Mouse (Mus musculus) myocyte (in vitro differentiated cells): ENCODE measurements around the gene Fat3. TPM values are rescaled to one million over a fixed set of nuclear protein-coding genes. Genes with fewer than 3 reads are reported as not detected.

Experiments used
- H3K27me3 ChIP-seq: one replicate; pipeline ENCODE4 v1.6.1; 2011; ENCODE audit not compliant: control insufficient read depth, insufficient read depth, insufficient read length
- H3K36me3 ChIP-seq: one replicate; pipeline ENCODE4 v1.6.1; 2011; ENCODE audit not compliant: control insufficient read depth, insufficient read depth
- H3K4me2 ChIP-seq: one replicate; pipeline ENCODE4 v1.6.1; 2011; ENCODE audit warnings: low read depth, control low read depth
- H3K4me3 ChIP-seq: one replicate; pipeline ENCODE4 v1.5.1; 2011; ENCODE audit warnings: mild to moderate bottlenecking, control low read depth, moderate library complexity
- H3K79me2 ChIP-seq: one replicate; pipeline ENCODE4 v1.6.1; 2011; ENCODE audit not compliant: control insufficient read depth, insufficient read depth
- H3ac ChIP-seq: one replicate; pipeline ENCODE4 v1.6.1; 2011; ENCODE audit not compliant: control insufficient read depth, insufficient read length
- CEBPB ChIP-seq: IDR thresholded peaks from 2 replicates; pipeline ENCODE4 v1.6.1; 2011; ENCODE audit warnings: mild to moderate bottlenecking, moderate library complexity; ENCODE audit not compliant: poor library complexity, insufficient read depth, severe bottlenecking
- E2F4 ChIP-seq: IDR thresholded peaks from one replicate; pipeline ENCODE4 v1.6.1; 2011; ENCODE audit warnings: mild to moderate bottlenecking, control low read depth, moderate library complexity; ENCODE audit not compliant: insufficient read depth
- MAX ChIP-seq: IDR thresholded peaks from one replicate; pipeline ENCODE4 v1.6.1; 2011; ENCODE audit warnings: low read depth, mild to moderate bottlenecking, control low read depth
- MYOD1 ChIP-seq, 3 experiments: IDR thresholded peaks; one replicate each; pipeline ENCODE4 v1.6.1; 2011; ENCODE audit warnings: control low read depth in 2 of 3, low read depth in 2 of 3, mild to moderate bottlenecking in 2 of 3, moderate library complexity in 1 of 3; ENCODE audit not compliant: insufficient read length in 2 of 3, control insufficient read depth in 1 of 3
- MYOG ChIP-seq, 3 experiments: IDR thresholded peaks; one replicate each; pipeline ENCODE4 v1.6.1; 2011; ENCODE audit warnings: control low read depth in 2 of 3, low read depth in 2 of 3, mild to moderate bottlenecking in 2 of 3; ENCODE audit not compliant: insufficient read length in 2 of 3, control insufficient read depth in 1 of 3, insufficient read depth in 1 of 3
- POLR2A ChIP-seq: IDR thresholded peaks from one replicate; pipeline ENCODE4 v1.6.1; 2011; ENCODE audit warnings: low read depth, mild to moderate bottlenecking, control low read depth, moderate library complexity; ENCODE audit not compliant: insufficient read length
- POLR2AphosphoS2 ChIP-seq: IDR thresholded peaks from one replicate; pipeline ENCODE4 v1.6.1; 2011; ENCODE audit warnings: low read depth, control low read depth; ENCODE audit not compliant: insufficient read length
- REST ChIP-seq: IDR thresholded peaks from one replicate; pipeline ENCODE4 v1.6.1; 2011; ENCODE audit warnings: mild to moderate bottlenecking, control low read depth, moderate library complexity; ENCODE audit not compliant: insufficient read depth, insufficient read length
- SRF ChIP-seq: IDR thresholded peaks from one replicate; pipeline ENCODE4 v1.6.1; 2011; ENCODE audit warnings: low read depth; ENCODE audit not compliant: control insufficient read depth, insufficient read length
- TCF12 ChIP-seq: IDR thresholded peaks from one replicate; pipeline ENCODE4 v1.6.1; 2011; ENCODE audit warnings: mild to moderate bottlenecking, control low read depth; ENCODE audit not compliant: poor library complexity, insufficient read depth, severe bottlenecking
- TCF3 ChIP-seq: IDR thresholded peaks from one replicate; pipeline ENCODE4 v1.6.1; 2011; ENCODE audit warnings: low read depth, control low read depth; ENCODE audit not compliant: insufficient read length
- USF1 ChIP-seq: IDR thresholded peaks from one replicate; pipeline ENCODE4 v1.6.1; 2011; ENCODE audit warnings: low read depth, mild to moderate bottlenecking, control low read depth, moderate library complexity
- polyA plus RNA-seq: library from polyadenylated mRNA; unstranded; fragments of >200 nt; fragmentation: generic; extraction: Trizol; gene quantifications from one replicate; pipeline ENCODE4 v1.2.1, GENCODE M21; 2012; ENCODE audit warnings: missing spikeins

Fat3 gene
- polyA plus RNA-seq, 1 experiment: not detected

DNA sequence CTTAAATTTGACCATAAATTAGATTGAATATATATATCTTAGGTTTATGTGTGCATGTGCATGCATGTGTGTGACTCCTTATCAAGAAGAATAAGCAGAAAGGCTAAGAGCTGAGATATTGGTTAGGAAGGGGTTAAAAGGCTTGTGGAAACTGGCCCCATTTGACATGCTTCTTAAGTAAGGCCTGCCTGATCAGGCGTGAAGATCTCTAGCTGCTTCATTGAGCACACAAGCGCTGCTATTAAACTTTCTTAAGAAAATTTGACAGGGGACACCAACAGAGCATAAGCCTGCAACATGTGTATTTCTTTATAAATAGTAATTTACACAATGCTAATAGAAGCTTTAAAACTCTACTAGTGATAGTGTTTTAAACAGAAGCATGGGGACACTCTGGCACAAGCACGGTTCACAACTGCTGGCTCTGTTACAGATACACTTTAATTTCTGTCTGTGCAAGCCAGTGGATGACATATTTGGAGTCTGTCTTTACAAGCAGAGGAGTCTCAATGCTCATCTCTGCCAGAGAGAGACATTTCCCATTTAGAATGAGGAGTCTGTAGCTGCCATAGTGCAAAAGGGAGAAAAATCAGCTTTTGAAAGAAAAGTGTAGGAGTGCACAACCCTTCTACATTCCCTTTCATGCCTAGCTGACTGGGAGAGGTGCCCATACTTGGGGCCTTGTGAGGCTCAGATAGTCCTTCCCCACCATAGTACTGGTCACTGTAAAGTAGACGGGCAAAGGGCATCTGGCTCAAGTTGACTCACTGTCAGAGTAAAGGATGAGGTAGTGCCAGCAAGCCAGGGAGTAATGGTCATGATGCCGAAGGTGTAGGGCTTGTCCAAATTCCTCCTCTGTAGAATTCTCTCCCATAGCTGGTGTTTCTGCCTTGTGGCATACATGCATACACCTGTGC is 408.8 kb downstream of the Fat3 start:
- Histone ChIP-seq H3K79me2 (no peaks in the 10 kb centered on the region), H3K27me3 (no peaks in the 10 kb centered on the region), H3ac (no peak overlapping the region), H3K36me3 (no peaks in the 10 kb centered on the region), H3K4me2 (no peak overlapping the region), H3K4me3 (no peak overlapping the region)
- TF ChIP-seq CEBPB: no peak
- no peak for TF ChIP-seq E2F4
- TF ChIP-seq MYOG (IDR thresholded peaks at IDR 0.05; ENCODE audit: control insufficient read depth in 1 of 3, insufficient read depth in 1 of 3, insufficient read length in 2 of 3, low read depth in 2 of 3): no peak
- no peak for TF ChIP-seq POLR2A
- TF ChIP-seq MYOD1 (IDR thresholded peaks at IDR 0.05; ENCODE audit: control insufficient read depth in 1 of 3, insufficient read length in 2 of 3, low read depth in 2 of 3): no peak
- no peak for TF ChIP-seq POLR2AphosphoS2
- TF ChIP-seq MAX: no peak
- no peak for TF ChIP-seq REST
- no peak for TF ChIP-seq SRF
- TF ChIP-seq TCF3: no peak
- TF ChIP-seq TCF12: no peak
- TF ChIP-seq USF1: no peak

DNA sequence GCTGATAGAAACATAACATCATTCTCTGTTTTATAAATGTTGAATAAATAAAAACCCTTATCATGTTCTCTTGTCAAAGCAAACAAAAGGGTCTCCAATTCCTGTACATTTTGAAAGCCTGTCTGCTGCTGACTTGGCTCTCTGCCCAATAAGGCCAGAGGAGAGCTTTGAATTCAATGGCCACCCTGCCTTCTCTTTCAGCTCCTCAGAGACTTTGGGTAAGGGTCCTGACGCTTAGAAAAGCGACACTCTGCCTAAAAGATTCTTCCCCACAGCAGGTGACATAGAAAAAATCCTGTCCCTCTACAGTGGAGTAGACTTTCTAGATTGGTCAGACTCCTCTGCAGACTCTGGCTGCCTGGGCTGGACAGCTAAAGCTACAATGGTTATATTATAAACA is 421.8 kb downstream of the Fat3 start:
- TF ChIP-seq MYOG (IDR thresholded peaks at IDR 0.05; ENCODE audit: control insufficient read depth in 1 of 3, insufficient read depth in 1 of 3, insufficient read length in 2 of 3, low read depth in 2 of 3) (no peak), TCF3 (no peak), POLR2A (no peak), REST (no peak), MAX (no peak), SRF (no peak), USF1 (no peak), E2F4 (no peak), POLR2AphosphoS2 (no peak), CEBPB (no peak), MYOD1 (IDR thresholded peaks at IDR 0.05; ENCODE audit: control insufficient read depth in 1 of 3, insufficient read length in 2 of 3, low read depth in 2 of 3) (no peak), TCF12 (no peak)
- Histone ChIP-seq H3K27me3 (no peaks in the 10 kb centered on the region), H3K79me2 (no peaks in the 10 kb centered on the region), H3K4me2 (no peak overlapping the region), H3K36me3 (no peaks in the 10 kb centered on the region), H3ac (no peak overlapping the region), H3K4me3 (no peak overlapping the region)

DNA sequence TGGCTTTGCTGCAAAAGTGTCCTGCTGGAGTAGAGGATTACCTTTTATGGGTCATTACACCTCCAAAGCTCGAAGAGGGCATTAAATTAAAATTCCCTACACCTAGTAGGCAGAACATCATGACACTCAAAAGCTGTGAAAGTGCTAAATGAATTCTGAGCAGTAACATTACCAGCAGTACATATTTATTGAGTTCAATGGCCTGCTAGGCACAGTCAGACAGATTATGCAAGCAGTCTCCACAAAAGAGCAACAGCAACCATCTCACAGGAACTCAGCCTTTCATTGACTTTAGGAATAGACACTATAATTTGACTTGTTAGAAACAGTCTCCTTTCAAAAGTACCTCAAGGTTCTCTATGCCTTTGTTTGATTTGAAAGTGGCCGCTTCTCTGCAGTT is 426.4 kb downstream of the Fat3 start:
- Histone ChIP-seq H3K27me3 (no peaks in the 10 kb centered on the region), H3K4me2 (no peak overlapping the region), H3ac (no peak overlapping the region), H3K79me2 (no peaks in the 10 kb centered on the region), H3K4me3 (no peak overlapping the region), H3K36me3 (no peaks in the 10 kb centered on the region)
- TF ChIP-seq MYOG (IDR thresholded peaks at IDR 0.05; ENCODE audit: control insufficient read depth in 1 of 3, insufficient read depth in 1 of 3, insufficient read length in 2 of 3, low read depth in 2 of 3): no peak
- TF ChIP-seq POLR2A: no peak
- TF ChIP-seq CEBPB: no peak
- no peak for TF ChIP-seq E2F4
- no peak for TF ChIP-seq REST
- no peak for TF ChIP-seq USF1
- no peak for TF ChIP-seq MYOD1 (IDR thresholded peaks at IDR 0.05; ENCODE audit: control insufficient read depth in 1 of 3, insufficient read length in 2 of 3, low read depth in 2 of 3)
- TF ChIP-seq POLR2AphosphoS2: no peak
- no peak for TF ChIP-seq SRF
- no peak for TF ChIP-seq TCF12
- TF ChIP-seq MAX: no peak
- TF ChIP-seq TCF3: no peak

DNA sequence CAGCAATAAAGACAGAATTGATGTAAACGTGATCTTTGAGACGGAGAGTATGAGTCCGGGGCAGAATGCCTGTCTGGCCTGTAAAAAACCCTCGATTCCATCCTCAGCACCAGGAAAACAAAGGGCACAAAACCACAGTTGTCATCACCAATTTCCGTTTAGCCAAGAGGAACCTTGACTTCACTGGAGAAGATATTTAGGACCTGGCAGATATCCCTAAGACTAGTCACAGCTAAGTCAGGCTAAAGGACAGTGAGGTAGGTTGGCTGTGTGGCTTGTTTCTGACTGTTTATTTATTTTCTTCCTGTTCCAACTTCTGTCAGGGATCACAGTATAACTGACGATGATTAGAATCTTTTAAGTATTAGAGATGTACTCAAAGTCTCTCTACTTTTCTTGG is 427.0 kb downstream of the Fat3 start:
- Histone ChIP-seq H3K4me2 (no peak overlapping the region), H3K4me3 (no peak overlapping the region), H3K79me2 (no peaks in the 10 kb centered on the region), H3K36me3 (no peaks in the 10 kb centered on the region), H3K27me3 (no peaks in the 10 kb centered on the region), H3ac (no peak overlapping the region)
- TF ChIP-seq POLR2AphosphoS2 (no peak), CEBPB (no peak), TCF3 (no peak), MAX (no peak), MYOG (IDR thresholded peaks at IDR 0.05; ENCODE audit: control insufficient read depth in 1 of 3, insufficient read depth in 1 of 3, insufficient read length in 2 of 3, low read depth in 2 of 3) (no peak), REST (no peak), POLR2A (no peak), USF1 (no peak), SRF (no peak), E2F4 (no peak), MYOD1 (IDR thresholded peaks at IDR 0.05; ENCODE audit: control insufficient read depth in 1 of 3, insufficient read length in 2 of 3, low read depth in 2 of 3) (no peak)
